Mouse (Mus musculus): ENCODE measurements at regions not wholly inside any gene's neighbourhood (a gene's known extent, or its start where the extent isn't known, plus 50 kb on each side); places are given as distances from the start of the nearest gene placed in this dataset.

DNA sequence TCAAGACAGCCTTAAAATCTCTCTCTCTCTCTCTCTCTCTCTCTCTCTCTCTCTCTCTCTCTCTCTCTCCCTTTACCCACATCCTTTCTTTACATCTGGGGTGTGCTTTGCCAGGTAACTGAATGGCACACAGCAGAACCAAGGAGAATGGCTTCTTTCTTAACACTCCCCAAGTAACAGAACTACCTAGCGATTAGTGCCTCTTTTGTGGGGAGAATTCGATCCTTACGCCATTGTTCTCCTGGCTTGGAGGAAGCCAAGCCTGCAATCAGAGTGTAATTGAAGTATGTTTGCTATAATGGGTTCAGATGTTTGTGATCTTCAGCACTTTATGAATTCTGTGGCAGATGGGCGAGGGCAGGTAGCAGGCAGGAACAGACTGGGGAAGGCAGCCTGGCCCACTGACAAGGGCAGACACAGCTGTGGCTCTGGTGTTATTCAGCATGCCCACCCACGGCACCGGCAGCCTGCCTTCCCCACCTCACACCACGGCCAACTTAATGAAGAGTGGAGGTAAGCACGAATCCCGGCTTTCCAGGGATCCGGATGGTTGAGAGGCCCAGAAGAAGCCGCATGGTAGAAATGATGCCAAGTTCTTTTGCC, 83.0 kb upstream of the Rcn1 start:
- TF ChIP-seq EP300 (IDR thresholded peaks at IDR 0.05; ENCODE audit: low read depth) = no peak
- no peak for TF ChIP-seq CTCF (IDR thresholded peaks at IDR 0.05; ENCODE audit: low read depth)
